Mouse (Mus musculus) embryonic facial prominence, embryonic 12.5 days (tissue): ENCODE measurements around the gene Slc6a19. TPM values are rescaled to one million over a fixed set of nuclear protein-coding genes. Genes with fewer than 3 reads are reported as not detected.

Experiments used
- ATAC-seq: fragments of 200-750 bp; cut with Nextera tagmentation; 2 replicates; pipeline ENCODE4 v1.8.0; 2017; ENCODE audit not compliant: insufficient number of reproducible peaks, insufficient read depth, low FRiP score, low TSS enrichment
- H3K27ac ChIP-seq: fragments of 300-500 bp; sonication (generic); 2 replicates; pipeline ENCODE4 v1.5.1; 2016; ENCODE audit warnings: mild to moderate bottlenecking
- H3K27me3 ChIP-seq: fragments of 300-500 bp; sonication (generic); 2 replicates; pipeline ENCODE4 v1.6.1; 2016; ENCODE audit warnings: mild to moderate bottlenecking, moderate library complexity
- H3K36me3 ChIP-seq: fragments of 300-500 bp; sonication (generic); 2 replicates; pipeline ENCODE4 v1.6.1; 2016; ENCODE audit warnings: mild to moderate bottlenecking
- H3K4me1 ChIP-seq: fragments of 300-500 bp; sonication (generic); 2 replicates; pipeline ENCODE4 v1.6.1; 2016
- H3K4me2 ChIP-seq: fragments of 300-500 bp; sonication (generic); replicated peaks from 2 replicates; pipeline ENCODE4 v1.6.1; 2016; ENCODE audit warnings: mild to moderate bottlenecking, moderate library complexity
- H3K4me3 ChIP-seq: fragments of 300-500 bp; sonication (generic); 2 replicates; pipeline ENCODE4 v1.5.1; 2016; ENCODE audit warnings: mild to moderate bottlenecking
- H3K9ac ChIP-seq: fragments of 300-500 bp; sonication (generic); 2 replicates; pipeline ENCODE4 v1.6.1; 2016; ENCODE audit warnings: mild to moderate bottlenecking, moderate library complexity
- H3K9me3 ChIP-seq: fragments of 300-500 bp; sonication (generic); 2 replicates; pipeline ENCODE4 v1.6.1; 2016; ENCODE audit warnings: mild to moderate bottlenecking, moderate library complexity
- WGBS: fragments of 180-500 bp; shearing (Covaris S2); methylation state at CpG from one replicate; pipeline ENCODE4 v1.1.7; 2016; 5-methylcytosine and 5-hydroxymethylcytosine counted together
- polyA plus RNA-seq: library from polyadenylated mRNA; unstranded; fragments of >200 nt; fragmentation: Nextera tagmentation; extraction: Ambion mirVana; gene quantifications from 2 replicates; pipeline ENCODE4 v1.2.1, GENCODE M21; 2016

Gene Slc6a19
- polyA plus RNA-seq, 1 experiment from 2014 or later, result 0.06 TPM

DNA sequence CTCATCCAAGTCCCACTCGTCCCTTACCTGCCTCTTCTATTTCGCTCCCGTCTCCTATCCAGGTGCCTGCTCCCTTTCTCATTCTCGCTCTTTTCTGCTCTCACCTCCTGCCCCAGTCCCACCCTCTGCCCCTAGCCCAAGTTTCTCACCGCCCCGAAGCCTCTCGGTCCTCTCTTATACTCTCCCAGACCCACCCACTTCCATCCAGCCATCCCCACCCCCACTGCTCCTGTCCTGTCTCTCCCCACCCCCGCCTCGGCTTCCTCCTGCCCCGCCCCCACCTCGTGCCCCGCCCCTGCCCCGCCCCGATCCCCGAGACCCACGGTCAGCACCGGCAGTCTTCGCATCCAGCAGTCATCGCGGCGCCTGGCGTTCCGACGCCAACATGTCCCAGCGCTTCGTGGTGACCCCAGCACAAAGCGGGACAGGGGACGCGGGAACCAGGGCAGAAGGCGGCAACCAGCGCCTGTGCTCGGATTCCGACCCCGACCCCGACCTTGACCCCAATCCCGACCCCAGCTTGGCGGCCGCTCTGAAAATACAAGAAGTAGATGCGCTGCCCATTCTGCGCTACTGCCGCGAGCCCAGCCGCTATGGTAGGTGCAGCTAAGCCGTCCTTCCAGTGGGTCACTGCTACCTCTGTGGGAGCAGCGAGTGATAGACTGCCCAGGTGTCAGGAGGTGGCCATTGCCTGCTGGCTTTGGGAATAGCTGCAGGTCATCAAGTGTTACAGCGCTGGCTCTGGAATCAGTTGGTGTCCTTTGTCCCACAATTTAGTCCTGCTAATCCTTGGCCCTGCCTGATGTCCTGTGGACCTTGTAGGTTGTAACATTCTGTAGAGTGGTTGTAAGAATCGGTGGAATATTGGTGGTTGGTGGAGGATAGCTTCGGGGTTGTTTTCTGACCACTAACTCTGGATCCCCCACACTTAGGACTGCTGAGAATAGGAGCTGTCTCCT lies 28.4 kb upstream of the Slc6a19 start, which contains the start of gene Slc12a7:
Gene Slc12a7, plus strand, starts transcription at position 353 of the 959 bp plus-strand sequence.
- Histone ChIP-seq H3K4me1 (0 out of 2 replicates have a peak, but pooled peaks cover 5% of the 10 kb centered on the region), H3K9me3 (no peaks in the 10 kb centered on the region), H3K9ac (peak within 1 kb of the TSS; percentile 42), H3K4me2 (peak within 1 kb of the TSS; percentile 84), H3K27me3 (peaks cover 21% of the 10 kb centered on the region), H3K27ac (no peak within 1 kb of the TSS), H3K36me3 (no peaks in the 10 kb centered on the region), H3K4me3 (peak within 1 kb of the TSS; percentile 36)
- WGBS, result 3% methylated on average over 48 of the region's 48 CpGs
- ATAC-seq, result 0 out of 2 replicates have a peak, but pooled peaks have one; percentile 16

DNA sequence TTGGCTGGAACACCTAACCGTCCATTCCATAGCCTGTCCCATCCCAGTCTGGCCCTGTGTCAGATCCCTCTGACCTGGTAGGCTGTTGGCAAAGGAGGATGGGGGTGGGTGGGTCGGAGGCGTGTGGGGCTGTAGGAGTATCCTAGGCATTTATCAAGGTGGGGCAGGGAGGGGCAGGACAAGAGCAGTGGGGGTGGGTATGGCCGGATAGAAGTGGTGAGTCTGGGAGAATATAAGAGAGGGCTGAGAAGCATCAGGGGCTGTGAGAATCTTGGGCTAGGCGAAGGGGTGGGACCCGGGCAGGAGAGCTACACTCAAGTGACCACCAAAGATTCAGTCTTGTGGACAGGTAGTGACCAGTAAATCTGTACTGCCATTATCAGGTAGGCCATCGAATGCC lies 27.6 kb upstream of the Slc6a19 start:
- Histone ChIP-seq H3K9me3 (no peaks in the 10 kb centered on the region), H3K36me3 (no peaks in the 10 kb centered on the region), H3K4me1 (0 out of 2 replicates have a peak, but pooled peaks cover 5% of the 10 kb centered on the region), H3K4me2 (peak overlapping the region; percentile 84), H3K27ac (no peak overlapping the region), H3K9ac (peak overlapping the region; percentile 42; the same call in 1 of the 2 replicates), H3K4me3 (peak overlapping the region; percentile 36), H3K27me3 (peaks cover 21% of the 10 kb centered on the region)
- 60% methylated on average over 7 of the region's 7 CpGs for WGBS
- 0 out of 2 replicates have a peak, but pooled peaks have one; percentile 19 for ATAC-seq

DNA sequence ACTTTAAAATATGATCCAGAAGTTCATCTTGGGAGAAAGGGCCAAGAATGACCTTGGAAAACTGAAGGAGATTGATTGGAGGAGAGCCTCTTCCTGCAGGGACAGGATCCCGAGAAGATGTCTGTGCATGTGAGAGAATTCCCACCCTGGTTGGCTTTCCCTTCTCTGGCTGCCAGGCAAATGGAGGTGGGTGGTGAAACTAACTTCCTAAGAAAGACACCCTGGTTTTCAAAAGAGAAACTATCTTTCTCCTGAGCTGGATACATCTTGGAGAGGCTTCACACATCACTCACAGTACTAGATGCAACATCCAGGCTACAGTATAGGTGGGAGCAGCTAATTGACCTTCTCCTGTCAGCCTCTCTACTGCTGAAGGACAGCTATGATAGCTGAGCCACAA lies 26.2 kb upstream of the Slc6a19 start:
- H3K4me2 ChIP-seq, result no peak overlapping the region
- H3K9ac ChIP-seq, result no peak overlapping the region
- 79% methylated on average over 1 of the region's 1 CpGs for WGBS
- no peak for ATAC-seq
- peaks cover 21% of the 10 kb centered on the region for H3K27me3 ChIP-seq
- H3K27ac ChIP-seq, result no peak overlapping the region
- H3K36me3 ChIP-seq, result no peaks in the 10 kb centered on the region
- H3K9me3 ChIP-seq, result no peaks in the 10 kb centered on the region
- H3K4me1 ChIP-seq, result 0 out of 2 replicates have a peak, but pooled peaks cover 5% of the 10 kb centered on the region
- no peak overlapping the region for H3K4me3 ChIP-seq

DNA sequence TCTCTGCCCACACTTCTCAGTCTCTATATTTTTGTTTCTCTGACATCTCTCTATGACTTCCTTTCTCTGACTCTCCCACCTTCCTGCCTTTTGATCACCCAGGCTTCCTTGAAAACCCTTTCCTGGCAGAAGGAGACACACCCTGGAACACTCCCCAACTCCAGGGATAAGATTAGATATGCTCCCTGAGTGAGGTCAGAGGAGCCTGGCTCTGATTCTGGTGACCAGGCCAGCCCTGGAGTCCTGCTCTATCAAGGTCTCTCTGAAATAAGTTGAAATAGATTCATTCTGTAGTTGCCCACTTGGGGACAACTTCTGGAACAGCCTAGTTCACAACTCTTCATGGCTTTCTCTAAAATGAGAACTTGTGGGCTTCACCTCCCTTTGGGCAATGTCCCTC lies 24.0 kb upstream of the Slc6a19 start:
- H3K36me3 ChIP-seq, result no peaks in the 10 kb centered on the region
- no peak overlapping the region for H3K27ac ChIP-seq

DNA sequence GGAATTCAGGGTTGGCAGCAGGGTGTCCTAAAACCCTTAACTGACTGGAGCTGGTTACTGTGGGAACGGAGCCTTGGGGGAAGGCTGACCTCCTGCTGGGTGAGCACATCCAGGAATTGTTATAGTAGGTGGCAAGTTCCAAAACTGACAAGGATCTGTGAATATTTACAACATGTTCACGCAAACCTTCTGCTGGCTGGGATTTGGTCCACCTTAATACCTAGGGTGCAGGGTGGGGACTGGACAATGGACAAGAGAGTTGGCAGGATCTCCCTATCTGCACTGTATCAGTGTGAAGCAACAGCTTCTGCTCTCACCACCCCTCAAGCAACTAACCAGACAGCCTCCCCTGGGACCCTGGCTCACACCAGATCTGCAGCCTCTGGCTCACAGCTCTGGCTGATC lies 23.0 kb upstream of the Slc6a19 start:
- H3K36me3 ChIP-seq, result no peaks in the 10 kb centered on the region
- H3K4me3 ChIP-seq, result no peak overlapping the region
- H3K4me1 ChIP-seq, result no peaks in the 10 kb centered on the region
- no peak for ATAC-seq
- H3K27me3 ChIP-seq, result peaks cover 7% of the 10 kb centered on the region; the same call in 1 of the 2 replicates
- WGBS, result 38% methylated on average over 2 of the region's 2 CpGs
- H3K27ac ChIP-seq, result no peak overlapping the region
- no peak overlapping the region for H3K4me2 ChIP-seq
- no peak overlapping the region for H3K9ac ChIP-seq
- no peaks in the 10 kb centered on the region for H3K9me3 ChIP-seq

More for the DNA sequence above, 24.0 kb upstream of the Slc6a19 start:
- Histone ChIP-seq H3K4me3 (no peak overlapping the region), H3K9ac (no peak overlapping the region), H3K4me2 (no peak overlapping the region), H3K4me1 (0 out of 2 replicates have a peak, but pooled peaks cover 5% of the 10 kb centered on the region), H3K27me3 (peaks cover 17% of the 10 kb centered on the region), H3K9me3 (no peaks in the 10 kb centered on the region)
- no peak for ATAC-seq

DNA sequence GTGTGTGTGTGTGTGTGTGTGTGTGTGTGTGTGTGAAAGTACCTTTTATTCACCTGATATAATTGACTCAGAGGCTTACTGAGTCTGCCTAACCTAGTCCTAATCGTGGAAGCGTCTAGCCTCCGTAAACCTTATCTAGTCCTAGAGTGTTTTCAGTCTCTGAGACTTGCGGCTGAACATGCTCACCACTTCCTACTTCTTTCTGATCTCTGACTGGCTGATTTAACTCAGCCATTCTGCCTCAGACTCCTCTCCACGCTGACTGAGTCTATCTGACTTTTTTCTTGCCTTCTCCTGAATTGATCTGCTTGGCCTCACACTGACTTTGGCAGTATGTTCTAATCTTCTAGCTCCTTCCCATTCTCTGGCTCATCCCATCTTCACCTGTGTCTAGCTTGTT lies 20.6 kb upstream of the Slc6a19 start:
- Histone ChIP-seq H3K9me3 (no peaks in the 10 kb centered on the region), H3K27me3 (no peaks in the 10 kb centered on the region), H3K9ac (no peak overlapping the region), H3K4me2 (no peak overlapping the region), H3K27ac (no peak overlapping the region), H3K36me3 (no peaks in the 10 kb centered on the region), H3K4me3 (no peak overlapping the region), H3K4me1 (no peaks in the 10 kb centered on the region)
- WGBS, result 82% methylated on average over 5 of the region's 5 CpGs
- ATAC-seq, result no peak

DNA sequence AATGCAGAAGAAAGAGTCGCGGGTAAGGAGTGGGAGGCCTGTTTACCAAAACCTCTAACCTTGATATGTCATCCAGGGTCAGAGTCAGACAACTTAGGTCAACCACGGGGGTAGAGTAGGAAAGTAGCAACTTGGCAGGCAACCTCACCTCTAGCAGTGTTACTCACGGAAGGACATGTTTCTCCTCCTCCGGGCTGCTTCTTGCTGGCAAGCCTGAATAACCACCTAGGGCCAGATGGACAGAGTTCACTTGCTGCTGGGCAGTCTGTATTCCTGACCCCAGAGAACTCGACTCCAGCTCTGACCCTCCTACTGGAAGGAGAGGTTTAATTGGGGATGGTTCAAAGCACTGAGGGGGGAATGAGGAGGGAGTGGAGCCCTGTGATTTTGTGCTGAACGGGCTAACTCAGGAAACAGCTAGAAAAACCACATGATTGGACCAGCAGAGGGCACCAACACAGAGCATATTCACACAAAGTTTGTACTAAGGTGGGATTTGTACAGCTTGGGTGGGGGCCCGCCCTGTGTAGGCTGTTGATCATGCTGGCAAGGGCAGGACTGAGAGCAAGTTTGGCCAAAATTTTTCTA lies 18.5 kb upstream of the Slc6a19 start:
- no peak overlapping the region for H3K27ac ChIP-seq
- no peak overlapping the region for H3K4me2 ChIP-seq
- H3K9ac ChIP-seq, result no peak overlapping the region
- no peaks in the 10 kb centered on the region for H3K36me3 ChIP-seq
- no peak overlapping the region for H3K4me3 ChIP-seq
- WGBS, result 33% methylated on average over 8 of the region's 8 CpGs
- no peak for ATAC-seq
- H3K4me1 ChIP-seq, result no peaks in the 10 kb centered on the region
- H3K9me3 ChIP-seq, result no peaks in the 10 kb centered on the region
- H3K27me3 ChIP-seq, result no peaks in the 10 kb centered on the region

DNA sequence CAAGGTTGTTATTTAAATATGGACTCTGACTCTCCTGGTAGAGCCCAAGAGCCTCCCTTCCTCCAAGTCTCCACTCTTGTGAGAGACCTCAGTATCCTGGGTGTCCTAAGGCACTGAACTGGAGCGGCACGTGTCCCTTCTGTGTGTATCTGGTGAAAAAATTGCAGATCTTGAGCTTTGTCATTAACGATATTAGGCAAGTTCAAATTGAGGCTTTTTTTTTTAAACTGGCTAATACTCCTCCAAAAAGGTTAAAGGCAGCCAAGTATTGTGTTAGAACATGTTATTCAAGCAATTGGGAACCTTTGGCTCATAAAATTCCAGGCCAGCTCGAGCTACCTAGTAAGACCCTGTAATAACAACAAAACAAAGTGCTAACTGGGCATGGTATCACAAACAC lies 15.6 kb upstream of the Slc6a19 start:
- H3K4me1 ChIP-seq, result no peaks in the 10 kb centered on the region
- no peak overlapping the region for H3K9ac ChIP-seq
- no peak overlapping the region for H3K4me3 ChIP-seq
- H3K36me3 ChIP-seq, result no peaks in the 10 kb centered on the region
- H3K27ac ChIP-seq, result no peak overlapping the region
- 85% methylated on average over 4 of the region's 4 CpGs for WGBS
- ATAC-seq, result no peak
- no peaks in the 10 kb centered on the region for H3K9me3 ChIP-seq
- H3K27me3 ChIP-seq, result no peaks in the 10 kb centered on the region
- no peak overlapping the region for H3K4me2 ChIP-seq

DNA sequence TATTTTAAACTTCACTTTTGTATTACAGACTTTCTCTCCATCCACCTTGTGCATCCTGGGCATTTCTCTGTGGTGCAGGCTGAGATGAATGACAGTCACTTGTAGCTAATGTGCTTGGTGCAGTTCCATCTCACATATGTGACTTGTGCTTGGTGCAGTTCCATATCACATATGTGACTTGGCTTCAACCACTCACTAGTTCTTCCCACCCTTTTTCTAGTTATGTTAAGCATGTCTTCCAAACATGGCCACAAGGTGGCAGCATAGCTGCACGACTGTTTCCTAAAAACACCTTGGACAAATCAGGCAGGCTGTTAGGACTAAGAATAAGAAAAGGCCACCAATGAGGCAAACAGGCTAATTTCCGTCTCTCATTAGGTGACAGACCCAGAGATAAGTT lies 13.6 kb upstream of the Slc6a19 start:
- WGBS, result 5% methylated on average over 2 of the region's 2 CpGs

DNA sequence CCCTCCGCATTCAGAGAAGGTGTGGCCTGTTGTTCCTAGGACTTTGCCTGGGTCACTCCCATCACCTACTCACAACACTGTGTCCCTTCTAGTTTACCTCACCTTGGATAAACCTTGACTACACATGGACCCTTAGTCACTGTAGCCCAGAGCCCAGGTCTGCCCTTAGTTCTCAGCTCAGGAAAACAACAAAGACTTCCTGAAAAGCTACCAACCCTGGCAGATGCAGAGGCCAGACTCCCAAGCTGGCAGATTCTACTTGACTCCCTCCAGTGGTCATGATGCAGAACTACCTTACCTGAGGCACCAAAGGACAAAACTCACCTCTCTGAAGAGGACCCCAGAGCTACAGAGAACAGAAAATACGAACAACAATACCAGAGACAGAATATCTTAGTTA lies 9.4 kb upstream of the Slc6a19 start:
- ATAC-seq, result no peak
- Histone ChIP-seq H3K27ac (no peak overlapping the region), H3K9me3 (no peaks in the 10 kb centered on the region), H3K27me3 (no peaks in the 10 kb centered on the region), H3K4me1 (no peaks in the 10 kb centered on the region), H3K36me3 (no peaks in the 10 kb centered on the region), H3K4me3 (no peak overlapping the region), H3K9ac (no peak overlapping the region), H3K4me2 (no peak overlapping the region)
- 75% methylated on average over 2 of the region's 2 CpGs for WGBS

More for the DNA sequence above, 13.6 kb upstream of the Slc6a19 start:
- Histone ChIP-seq H3K36me3 (no peaks in the 10 kb centered on the region), H3K4me1 (no peaks in the 10 kb centered on the region), H3K27ac (no peak overlapping the region), H3K9ac (no peak overlapping the region), H3K4me2 (no peak overlapping the region), H3K9me3 (no peaks in the 10 kb centered on the region), H3K27me3 (no peaks in the 10 kb centered on the region), H3K4me3 (no peak overlapping the region)
- ATAC-seq, result no peak

DNA sequence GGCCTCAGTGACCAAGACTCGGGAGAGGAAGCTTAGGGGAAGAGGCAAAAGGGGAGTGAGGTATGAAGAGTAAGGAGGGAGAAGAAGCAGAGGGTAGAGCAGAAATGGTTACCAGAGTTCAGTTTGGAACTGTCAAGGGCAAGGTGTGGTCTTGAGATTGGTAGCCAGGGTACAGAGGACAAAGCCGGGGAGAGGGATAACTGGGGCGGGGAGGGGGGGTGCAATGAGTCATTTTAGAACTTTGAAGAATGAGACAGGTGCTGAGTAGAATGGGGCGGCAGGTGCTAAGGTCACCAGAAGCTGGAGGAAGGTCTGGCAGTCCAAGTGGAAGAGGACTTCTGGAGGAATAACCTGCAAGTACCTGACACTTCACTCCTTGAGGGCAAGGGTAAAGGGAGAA lies 8.5 kb upstream of the Slc6a19 start:
- Histone ChIP-seq H3K27ac (no peak overlapping the region), H3K4me1 (no peaks in the 10 kb centered on the region), H3K27me3 (no peaks in the 10 kb centered on the region), H3K4me2 (no peak overlapping the region), H3K9me3 (no peaks in the 10 kb centered on the region), H3K36me3 (no peaks in the 10 kb centered on the region), H3K9ac (no peak overlapping the region), H3K4me3 (no peak overlapping the region)
- WGBS, result 86% methylated on average over 4 of the region's 4 CpGs
- no peak for ATAC-seq

DNA sequence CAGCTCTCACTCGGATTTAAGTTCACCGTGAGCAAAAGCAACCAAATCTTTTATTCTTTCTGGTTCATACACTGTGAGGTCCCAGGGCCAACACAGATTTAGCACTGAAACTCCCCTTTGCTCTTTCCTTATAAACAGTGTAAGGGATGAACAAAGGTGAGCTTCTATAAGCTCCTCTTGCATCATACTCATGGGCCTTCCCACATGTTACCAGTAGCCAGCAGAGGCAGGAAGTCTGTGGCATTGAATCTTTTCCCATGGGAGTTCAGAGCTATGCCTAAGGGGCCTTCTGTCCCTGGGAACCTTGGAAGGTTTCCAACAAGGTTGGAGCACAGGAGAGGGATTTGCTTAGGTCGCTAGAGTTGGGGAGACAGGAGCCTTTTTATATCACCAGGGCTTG lies 7.6 kb upstream of the Slc6a19 start:
- H3K27ac ChIP-seq, result no peak overlapping the region
- no peaks in the 10 kb centered on the region for H3K4me1 ChIP-seq
- no peak overlapping the region for H3K9ac ChIP-seq
- H3K9me3 ChIP-seq, result no peaks in the 10 kb centered on the region
- no peaks in the 10 kb centered on the region for H3K27me3 ChIP-seq
- H3K4me3 ChIP-seq, result no peak overlapping the region
- no peak for ATAC-seq
- no peak overlapping the region for H3K4me2 ChIP-seq
- 73% methylated on average over 3 of the region's 3 CpGs for WGBS
- H3K36me3 ChIP-seq, result no peaks in the 10 kb centered on the region
